Mouse (Mus musculus) neural tube, embryonic 11.5 days (tissue): ENCODE measurements at regions not wholly inside any gene's neighbourhood (a gene's known extent, or its start where the extent isn't known, plus 50 kb on each side); places are given as distances from the start of the nearest gene placed in this dataset.

Experiments used
- ATAC-seq: fragments of 200-750 bp; cut with Nextera tagmentation; 2 replicates; pipeline ENCODE4 v1.8.0; 2017; ENCODE audit warnings: moderate number of reproducible peaks, mild to moderate bottlenecking, moderate TSS enrichment, moderate library complexity; ENCODE audit not compliant: insufficient read depth, low FRiP score, low TSS enrichment
- DNase-seq: peaks from one replicate; pipeline ENCODE4 v3.0.0-alpha.2; 2015; ENCODE audit warnings: low spot score
- H3K27ac ChIP-seq: fragments of 300-500 bp; sonication (generic); 2 replicates; pipeline ENCODE4 v1.5.1; 2014; ENCODE audit warnings: low read depth, mild to moderate bottlenecking, low read length
- H3K27me3 ChIP-seq: fragments of 300-500 bp; sonication (generic); 2 replicates; pipeline ENCODE4 v1.6.1; 2014; ENCODE audit warnings: mild to moderate bottlenecking, low read length, mixed read lengths; ENCODE audit not compliant: control insufficient read depth, insufficient read depth
- H3K36me3 ChIP-seq: fragments of 300-500 bp; sonication (generic); 2 replicates; pipeline ENCODE4 v1.6.1; 2014; ENCODE audit warnings: mild to moderate bottlenecking, low read length, moderate library complexity, mixed read lengths; ENCODE audit not compliant: control insufficient read depth, insufficient read depth
- H3K4me1 ChIP-seq: fragments of 300-500 bp; sonication (generic); 2 replicates; pipeline ENCODE4 v1.6.1; 2014; ENCODE audit warnings: low read length, mixed read lengths; ENCODE audit not compliant: control insufficient read depth, insufficient read depth
- H3K4me2 ChIP-seq: fragments of 300-500 bp; sonication (generic); 2 replicates; pipeline ENCODE4 v1.6.1; 2014; ENCODE audit warnings: low read depth, mild to moderate bottlenecking, moderate library complexity
- H3K4me3 ChIP-seq: fragments of 300-500 bp; sonication (generic); 2 replicates; pipeline ENCODE4 v1.5.1; 2014; ENCODE audit warnings: low read depth, low read length
- H3K9ac ChIP-seq: fragments of 300-500 bp; sonication (generic); 2 replicates; pipeline ENCODE4 v1.6.1; 2014; ENCODE audit warnings: mild to moderate bottlenecking, low read length
- H3K9me3 ChIP-seq: fragments of 300-500 bp; sonication (generic); 2 replicates; pipeline ENCODE4 v1.6.1; 2016; ENCODE audit warnings: low read length; ENCODE audit not compliant: control insufficient read depth
- WGBS: fragments of 180-500 bp; shearing (Covaris S2); extraction: QIAGEN DNeasy Blood & Tissue Kit; methylation state at CpG from one replicate; pipeline ENCODE4 v1.1.7; 2014; 5-methylcytosine and 5-hydroxymethylcytosine counted together

DNA sequence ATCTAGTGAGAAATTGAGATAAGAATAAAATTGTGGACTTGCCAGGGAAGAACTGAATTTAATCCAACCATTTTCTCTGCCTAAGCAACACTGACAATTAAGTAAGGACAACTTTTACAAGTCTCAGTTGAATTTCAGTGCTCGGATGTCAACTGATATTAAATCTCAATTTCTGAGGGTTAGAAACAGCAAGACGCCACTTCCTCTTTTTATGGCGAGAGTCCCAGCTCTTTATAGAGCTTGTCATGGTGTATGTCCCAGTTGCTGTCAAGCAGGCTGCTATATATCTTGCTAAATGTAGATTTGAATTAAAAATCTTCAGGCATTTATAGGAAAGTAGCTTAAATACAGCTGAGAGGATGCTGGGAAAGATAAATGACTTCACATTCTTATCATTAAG is 697.8 kb upstream of the Got2 start:
- no peaks in the 10 kb centered on the region for H3K27me3 ChIP-seq
- H3K36me3 ChIP-seq: no peaks in the 10 kb centered on the region
- H3K4me1 ChIP-seq: no peaks in the 10 kb centered on the region
- H3K4me3 ChIP-seq: no peak overlapping the region
- no peak overlapping the region for H3K27ac ChIP-seq
- no peak for DNase-seq
- H3K9ac ChIP-seq: no peak overlapping the region
- no peak overlapping the region for H3K4me2 ChIP-seq
- 77% methylated on average over 3 of the region's 3 CpGs for WGBS
- H3K9me3 ChIP-seq: no peaks in the 10 kb centered on the region
- no peak for ATAC-seq

DNA sequence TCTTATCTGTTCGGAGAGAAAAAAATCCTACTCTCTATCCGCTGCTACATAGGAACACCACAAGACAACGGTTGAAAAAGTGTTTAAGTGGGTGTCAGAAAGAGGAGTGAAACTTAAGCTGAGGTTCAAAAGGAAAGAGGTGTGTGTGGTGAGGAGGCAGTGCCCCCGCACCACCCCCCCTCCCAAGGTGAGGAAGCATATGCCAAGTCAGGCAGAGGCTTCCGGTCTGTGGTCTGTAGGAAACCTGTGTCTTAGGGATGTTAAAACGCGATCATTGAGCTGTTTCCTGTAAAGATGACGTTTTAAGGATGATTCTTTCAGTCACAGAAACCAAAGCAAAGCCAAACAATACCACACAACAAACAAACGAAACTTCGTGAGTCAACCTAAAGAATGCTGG is 664.2 kb upstream of the Got2 start:
- H3K27me3 ChIP-seq: no peaks in the 10 kb centered on the region
- no peaks in the 10 kb centered on the region for H3K4me1 ChIP-seq
- H3K27ac ChIP-seq: no peak overlapping the region
- no peak overlapping the region for H3K4me3 ChIP-seq
- no peak overlapping the region for H3K4me2 ChIP-seq
- 81% methylated on average over 10 of the region's 10 CpGs for WGBS
- no peak for DNase-seq
- ATAC-seq: no peak
- H3K36me3 ChIP-seq: no peaks in the 10 kb centered on the region
- no peak overlapping the region for H3K9ac ChIP-seq
- H3K9me3 ChIP-seq: no peaks in the 10 kb centered on the region

DNA sequence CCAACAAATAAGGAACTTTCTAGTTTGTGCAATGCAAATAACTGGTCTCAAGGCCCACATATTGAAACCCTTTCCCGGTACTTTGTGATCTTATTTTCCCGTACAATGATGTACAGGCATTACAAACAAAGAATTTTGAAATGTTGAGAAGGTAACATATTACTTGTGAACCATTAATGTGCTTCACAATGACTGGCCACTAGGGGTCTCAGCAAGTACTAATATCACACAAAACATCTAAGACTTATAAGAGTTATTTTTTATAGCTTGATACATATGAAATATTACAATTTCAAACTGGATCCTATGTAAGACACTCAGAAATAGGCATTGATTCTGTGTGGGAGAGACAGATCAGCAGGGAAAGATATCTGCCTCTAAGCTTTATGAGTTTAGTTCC is 662.1 kb upstream of the Got2 start:
- ATAC-seq (no peak), DNase-seq (no peak)
- no peak overlapping the region for H3K4me3 ChIP-seq
- no peak overlapping the region for H3K27ac ChIP-seq
- H3K9me3 ChIP-seq: no peaks in the 10 kb centered on the region
- H3K36me3 ChIP-seq: no peaks in the 10 kb centered on the region
- WGBS: 88% methylated on average over 2 of the region's 2 CpGs
- no peak overlapping the region for H3K4me2 ChIP-seq
- no peaks in the 10 kb centered on the region for H3K27me3 ChIP-seq
- H3K4me1 ChIP-seq: no peaks in the 10 kb centered on the region
- no peak overlapping the region for H3K9ac ChIP-seq

DNA sequence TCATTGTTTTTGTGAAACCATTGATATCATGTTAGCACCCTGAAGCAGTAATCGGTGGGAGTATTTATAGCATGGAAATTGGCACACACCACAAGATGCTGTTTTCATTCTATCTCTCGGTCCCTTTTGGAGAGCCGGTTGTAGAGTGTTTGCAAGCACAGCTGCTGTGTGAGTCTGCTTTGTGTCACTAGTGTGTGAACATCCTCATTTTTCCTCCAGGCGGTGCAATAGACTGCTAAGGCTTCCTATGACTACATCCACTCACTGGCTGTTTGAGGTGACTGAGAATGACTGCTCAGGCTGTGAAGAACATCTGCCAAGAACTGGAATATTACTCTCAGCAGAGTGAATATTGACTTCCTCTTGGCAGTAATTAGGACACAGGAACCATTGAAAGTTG is 660.3 kb upstream of the Got2 start:
- Histone ChIP-seq H3K36me3 (no peaks in the 10 kb centered on the region), H3K4me2 (no peak overlapping the region), H3K9ac (no peak overlapping the region), H3K4me3 (no peak overlapping the region), H3K27ac (no peak overlapping the region), H3K9me3 (no peaks in the 10 kb centered on the region), H3K27me3 (no peaks in the 10 kb centered on the region), H3K4me1 (no peaks in the 10 kb centered on the region)
- WGBS: 78% methylated on average over 4 of the region's 4 CpGs
- 0 out of 2 replicates have a peak, but pooled peaks have one; percentile 13 for ATAC-seq
- no peak for DNase-seq

DNA sequence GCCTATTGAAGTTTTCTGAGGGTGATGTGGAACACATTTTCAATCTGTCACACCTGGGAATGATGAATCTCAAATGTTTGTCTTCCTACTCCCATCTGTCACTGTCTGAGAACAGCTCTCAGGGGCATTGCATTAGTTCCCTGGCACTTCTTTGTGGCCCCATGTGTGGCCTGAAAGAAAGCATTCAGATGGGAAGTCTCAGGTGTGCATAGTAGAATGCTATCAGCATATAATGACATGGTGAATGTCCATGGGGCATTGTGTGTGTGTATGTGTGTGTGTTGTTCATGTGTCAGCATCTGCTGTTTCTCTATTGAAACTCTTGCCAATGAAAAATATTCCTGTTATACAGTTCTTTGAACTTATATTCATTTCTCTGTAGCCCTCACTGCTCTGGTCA is 659.8 kb upstream of the Got2 start:
- Histone ChIP-seq H3K9me3 (no peaks in the 10 kb centered on the region), H3K9ac (no peak overlapping the region), H3K27ac (no peak overlapping the region), H3K4me3 (no peak overlapping the region), H3K27me3 (no peaks in the 10 kb centered on the region), H3K4me1 (no peaks in the 10 kb centered on the region), H3K4me2 (no peak overlapping the region), H3K36me3 (no peaks in the 10 kb centered on the region)
- peak; percentile 50; the same call in 1 of the 2 replicates for ATAC-seq
- DNase-seq: no peak

DNA sequence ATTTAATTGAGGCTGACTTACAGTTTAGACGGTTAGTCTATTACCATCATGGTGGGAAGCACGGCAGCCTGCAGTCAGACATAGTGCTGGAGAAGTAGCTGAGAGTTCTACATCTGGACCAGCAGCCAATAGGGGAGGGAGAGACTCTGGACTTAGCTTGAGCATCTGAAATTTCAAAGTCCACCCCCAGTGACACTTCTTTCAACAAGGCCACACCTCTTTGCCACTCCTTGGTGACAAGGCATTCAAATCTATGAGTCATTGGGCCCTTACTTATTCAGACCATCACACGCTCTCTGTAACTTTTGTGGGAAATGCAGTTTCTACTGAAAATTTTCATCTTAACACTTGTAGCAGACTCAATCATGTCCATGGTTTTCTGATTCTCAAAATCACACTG is 653.9 kb upstream of the Got2 start:
- no peak overlapping the region for H3K9ac ChIP-seq
- H3K4me1 ChIP-seq: no peaks in the 10 kb centered on the region
- no peak for ATAC-seq
- H3K27me3 ChIP-seq: no peaks in the 10 kb centered on the region
- no peaks in the 10 kb centered on the region for H3K36me3 ChIP-seq
- H3K4me3 ChIP-seq: no peak overlapping the region
- H3K9me3 ChIP-seq: no peaks in the 10 kb centered on the region
- no peak overlapping the region for H3K4me2 ChIP-seq
- H3K27ac ChIP-seq: no peak overlapping the region
- WGBS: 95% methylated on average over 3 of the region's 3 CpGs
- no peak for DNase-seq

DNA sequence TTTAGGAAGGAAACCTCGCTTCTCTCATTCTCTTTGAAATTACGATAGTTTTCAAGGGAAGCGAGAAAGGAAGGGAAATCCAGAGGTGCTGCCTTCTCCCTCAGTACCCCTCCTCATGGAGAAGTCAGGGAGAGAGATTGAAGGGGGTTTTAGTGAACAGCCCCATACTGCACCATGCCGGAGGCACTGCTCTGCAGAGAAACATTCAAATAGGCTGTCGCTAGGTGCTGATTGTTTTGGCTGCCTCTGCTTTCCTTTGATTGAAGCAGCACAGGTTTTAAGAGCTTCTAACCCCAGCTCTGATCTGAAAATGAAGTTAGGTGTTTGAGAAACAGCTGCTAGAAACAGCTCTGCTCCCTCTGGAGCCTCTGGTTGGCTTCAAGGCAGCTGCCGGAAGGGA is 610.5 kb upstream of the Got2 start:
- H3K27ac ChIP-seq: no peak overlapping the region
- ATAC-seq: no peak
- H3K27me3 ChIP-seq: no peaks in the 10 kb centered on the region
- no peaks in the 10 kb centered on the region for H3K36me3 ChIP-seq
- H3K4me3 ChIP-seq: no peak overlapping the region
- H3K4me1 ChIP-seq: no peaks in the 10 kb centered on the region
- whole genome bisulfite sequencing: 71% methylated on average over 6 of the region's 6 CpGs
- H3K9ac ChIP-seq: no peak overlapping the region
- no peaks in the 10 kb centered on the region for H3K9me3 ChIP-seq
- no peak overlapping the region for H3K4me2 ChIP-seq
- no peak for DNase-seq

DNA sequence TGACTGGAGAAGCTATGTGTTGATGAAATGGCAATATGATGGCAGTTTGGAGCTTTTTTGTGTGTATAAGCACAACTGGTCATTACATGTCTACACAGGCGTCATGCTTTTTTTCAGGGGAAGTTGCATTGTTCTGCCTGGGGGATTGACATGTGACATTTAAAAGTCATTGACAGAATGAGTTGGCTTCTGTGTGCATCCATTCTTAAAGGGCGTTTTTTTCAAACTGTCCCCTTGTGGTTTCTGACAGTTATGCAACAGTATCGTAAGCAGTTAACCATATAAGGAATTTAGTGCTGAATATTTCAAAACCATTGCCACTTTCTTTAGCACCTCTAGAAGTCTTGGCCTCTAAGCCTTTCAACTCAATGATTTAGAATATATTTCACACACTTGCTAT is 607.1 kb upstream of the Got2 start:
- Histone ChIP-seq H3K4me3 (no peak overlapping the region), H3K27me3 (no peaks in the 10 kb centered on the region), H3K9me3 (no peaks in the 10 kb centered on the region), H3K36me3 (no peaks in the 10 kb centered on the region), H3K9ac (no peak overlapping the region), H3K4me2 (no peak overlapping the region), H3K4me1 (no peaks in the 10 kb centered on the region), H3K27ac (no peak overlapping the region)
- ATAC-seq (no peak), DNase-seq (no peak)
- 83% methylated on average over 3 of the region's 3 CpGs for WGBS

DNA sequence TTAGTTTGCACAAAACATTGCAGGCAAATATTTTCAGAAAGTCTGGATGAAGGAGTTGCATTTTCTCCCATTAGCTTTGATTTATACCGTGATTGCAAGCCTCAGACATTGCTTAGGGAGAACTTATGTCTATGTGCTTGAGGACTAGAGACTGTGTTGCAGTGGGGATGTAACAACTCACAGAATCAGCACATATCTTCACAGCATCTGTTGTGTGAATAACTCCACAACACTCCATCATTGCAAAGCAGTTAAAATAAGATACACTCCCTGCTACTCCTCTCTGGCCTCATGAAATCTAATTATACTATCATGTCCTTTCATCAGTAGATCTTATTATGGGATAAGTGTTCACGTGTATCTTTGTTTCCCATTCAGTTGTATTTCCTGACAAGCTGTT is 601.5 kb upstream of the Got2 start:
- DNase-seq (no peak), ATAC-seq (no peak)
- Histone ChIP-seq H3K4me2 (no peak overlapping the region), H3K9me3 (no peaks in the 10 kb centered on the region), H3K27ac (no peak overlapping the region), H3K4me3 (no peak overlapping the region), H3K9ac (no peak overlapping the region), H3K36me3 (no peaks in the 10 kb centered on the region), H3K4me1 (peaks cover 3% of the 10 kb centered on the region; the same call in 1 of the 2 replicates), H3K27me3 (no peaks in the 10 kb centered on the region)
- WGBS: 82% methylated on average over 2 of the region's 2 CpGs
